Mouse (Mus musculus): ENCODE results near the gene Dusp3.
"Not testable (repeated sequence)": the region's sequence is repeated elsewhere in the genome, so short reads cannot be mapped to it uniquely, and the experiment has no call there.

Dusp3 gene

GRCm38 (mm10) chr11:102011510-102011909, 24.7 kb upstream of the Dusp3 start:
- no peak for DNase-seq (ENCODE audit: low spot score)

GRCm38 (mm10) chr11:102010140-102010539, 23.3 kb upstream of the Dusp3 start:
- DNase-seq (ENCODE audit: low spot score), result no peak

- DNase-seq (ENCODE audit: low spot score), result no peak
Observed at GRCm38 (mm10) chr11:102008954-102009637, 22.3 kb upstream of the Dusp3 start.

- no peak for DNase-seq (ENCODE audit: low spot score)
Observed at GRCm38 (mm10) chr11:102008372-102008771, 21.6 kb upstream of the Dusp3 start.

GRCm38 (mm10) chr11:102006688-102007087, 19.9 kb upstream of the Dusp3 start:
- DNase-seq (ENCODE audit: low spot score), result no peak

GRCm38 (mm10) chr11:102006271-102006670, 19.5 kb upstream of the Dusp3 start:
- no peak for DNase-seq (ENCODE audit: low spot score)

- no peak for DNase-seq (ENCODE audit: low spot score)
Observed at GRCm38 (mm10) chr11:102004251-102004650, 17.4 kb upstream of the Dusp3 start.

- no peak for DNase-seq (ENCODE audit: low spot score)
Observed at GRCm38 (mm10) chr11:101999466-101999865, 12.7 kb upstream of the Dusp3 start.

- DNase-seq (ENCODE audit: low spot score), result no peak
Observed at GRCm38 (mm10) chr11:101998258-101998657, 11.4 kb upstream of the Dusp3 start.

- DNase-seq (ENCODE audit: low spot score), result no peak
Observed at GRCm38 (mm10) chr11:101995938-101996337, 9.1 kb upstream of the Dusp3 start.

GRCm38 (mm10) chr11:101994100-101994499, 7.3 kb upstream of the Dusp3 start:
- DNase-seq (ENCODE audit: low spot score), result no peak

- no peak for DNase-seq (ENCODE audit: low spot score)
Observed at GRCm38 (mm10) chr11:101992411-101992810, 5.6 kb upstream of the Dusp3 start.

GRCm38 (mm10) chr11:101991813-101992212, 5.0 kb upstream of the Dusp3 start:
- DNase-seq (ENCODE audit: low spot score), result no peak

GRCm38 (mm10) chr11:101990244-101990643, 3.4 kb upstream of the Dusp3 start:
- no peak for DNase-seq (ENCODE audit: low spot score)

- DNase-seq (ENCODE audit: low spot score), result peak; percentile 81
Observed at GRCm38 (mm10) chr11:101985990-101986389, 823 bp downstream of the Dusp3 start.

GRCm38 (mm10) chr11:101985450-101985849, 1.4 kb downstream of the Dusp3 start:
- DNase-seq (ENCODE audit: low spot score), result not testable (repeated sequence)

GRCm38 (mm10) chr11:101984054-101985025, 2.5 kb downstream of the Dusp3 start, which contains the start of gene Cfap97d1:
Gene Cfap97d1 (plus strand): TSS chr11:101984279.
- peak; percentile 73 for DNase-seq (ENCODE audit: low spot score)

- no peak for DNase-seq (ENCODE audit: low spot score)
Observed at GRCm38 (mm10) chr11:101983431-101983921, 3.3 kb downstream of the Dusp3 start.

GRCm38 (mm10) chr11:101982981-101983411, 3.8 kb downstream of the Dusp3 start:
- DNase-seq (ENCODE audit: low spot score), result no peak

- no peak for DNase-seq (ENCODE audit: low spot score)
Observed at GRCm38 (mm10) chr11:101981850-101982249, 5.0 kb downstream of the Dusp3 start.

- DNase-seq (ENCODE audit: low spot score), result no peak
Observed at GRCm38 (mm10) chr11:101980603-101981157, 6.1 kb downstream of the Dusp3 start.

- no peak for DNase-seq (ENCODE audit: low spot score)
Observed at GRCm38 (mm10) chr11:101979140-101979539, 7.7 kb downstream of the Dusp3 start.

Measured in ovary, postnatal 14 days (tissue).